24 mouse cellular contexts compared by ENCODE assay signal in the genomic region with DNA sequence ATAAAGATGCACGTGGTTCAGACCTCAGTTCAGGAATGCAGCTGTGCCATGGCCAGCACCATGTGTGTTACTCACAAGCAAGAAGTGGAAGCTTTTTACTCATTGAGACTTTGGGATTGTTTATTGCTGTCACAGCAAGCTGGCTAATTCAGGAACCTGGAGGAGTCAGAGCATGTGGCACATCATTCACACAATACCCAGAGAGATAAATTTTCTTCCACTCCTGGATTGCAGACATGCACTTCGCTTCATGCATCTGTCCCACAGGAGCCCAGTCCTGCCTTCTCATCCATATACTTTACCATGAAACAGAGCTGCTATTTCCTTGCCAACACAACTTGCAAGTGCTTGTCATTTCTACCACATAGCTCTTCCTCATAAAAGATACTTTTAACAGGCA. TPM values are rescaled to one million over a fixed set of nuclear protein-coding genes. Genes with fewer than 3 reads are reported as not detected.
A peak's percentile ranks its signal among the peaks of the same experiment; 100 is the strongest.
DNase-seq lines count a peak whose midpoint lies in the region; TF ChIP-seq lines count a peak whose summit lies in the region.
"Had no signal": no experiment of that assay in that cellular context is flagged by ENCODE, and none has a peak within 500 bp of the region (broad histone marks: within the 10 kb centered on the region; RNA-seq: fewer than 3 reads in every experiment).

No protein-coding gene starts in this region.

- H3K4me3 ChIP-seq in gastrocnemius, adult 2 months = no peak overlapping the region
- H3K4me3 ChIP-seq: embryonic facial prominence, embryonic 15.5 days; erythroblast, embryonic 14.5 days; forebrain, embryonic 10.5 days; heart, embryonic 10.5 days; hindbrain, embryonic 13.5 days had no signal

- intact Hi-C loops in gastrocnemius, adult 2 months (cut with DNase I) = no loop called here

- H3K27ac ChIP-seq in gastrocnemius, adult 2 months = no peak overlapping the region
- H3K27ac ChIP-seq: embryonic facial prominence, embryonic 15.5 days; forebrain, embryonic 10.5 days; heart, embryonic 10.5 days; hindbrain, embryonic 13.5 days; hindbrain, postnatal 0 days had no signal

- no peak for TF ChIP-seq CTCF in gastrocnemius, adult 2 months (IDR thresholded peaks at IDR 0.05)

- peak; percentile 5 to 16 for DNase-seq in left cerebral cortex, adult 8-10 months (ENCODE audit: low spot score in 2 of 2)
- no peak for DNase-seq in left cerebral cortex, adult 11 months (ENCODE audit: low spot score)
- DNase-seq in right cerebral cortex, adult 2 months (ENCODE audit: low spot score in 2 of 2) = peak; percentile 26 to 30
- DNase-seq in right cerebral cortex, postnatal 10 days (ENCODE audit: low spot score in 2 of 2) = no peak
- DNase-seq in right cerebral cortex, postnatal 36 days (ENCODE audit: low spot score in 2 of 2) = peak; percentile 2 to 17
- DNase-seq in gastrocnemius, adult 2 months = no peak
- DNase-seq: adrenal gland, adult 2 months; adrenal gland, postnatal 25 days; cerebellum, adult 2 months; cerebellum, postnatal 14 days; embryo, embryonic 11 days; gastrocnemius, postnatal 10 days; heart, adult 18-20 months; heart, postnatal 10 days had no signal

RNA-seq across cellular contexts. Expression of a gene that starts 22.9 kb away (rescaled TPM):
- not detected for total RNA-seq in left cerebral cortex, adult 8-10 months (2022)
- total RNA-seq in gastrocnemius, adult 2 months (2021) = not detected
- total RNA-seq: adrenal gland, adult 2 months; adrenal gland, postnatal 25 days; common myeloid progenitor, adult 5-6 weeks; ES-E14; gastrocnemius, postnatal 10 days; gastrocnemius, postnatal 4 days; heart, adult 18-20 months; heart, postnatal 10 days; hematopoietic stem cell, adult 5-6 weeks; hindbrain, postnatal 0 days had no signal

RNA-seq across cellular contexts. Expression of a gene that starts 40.7 kb away (rescaled TPM):
- 10 to 100 TPM; 24.8 to 29.7 (median 27.5) TPM for total RNA-seq in left cerebral cortex, adult 8-10 months (2022)
- total RNA-seq in gastrocnemius, adult 2 months (2021) = 10 to 100 TPM in 1 of 2 experiments, 1 to 10 TPM in 1; 9.8 to 10.6 TPM

Comparison
In these comparisons a context has a peak if more than half of its experiments do, and no peak if none do; other contexts are left out.
1. DNase-seq: peak in left cerebral cortex, adult 8-10 months (2 of 2), right cerebral cortex, adult 2 months (2 of 2) and right cerebral cortex, postnatal 36 days (2 of 2); none in left cerebral cortex, adult 11 months (single experiment), right cerebral cortex, postnatal 10 days (0 of 2) and gastrocnemius, adult 2 months (single experiment).